ENCODE assay signal across 40 mouse cellular contexts in genomic region chr6:72484887-72485286, GRCm38 (mm10). TPM values are rescaled to one million over a fixed set of nuclear protein-coding genes. Genes with fewer than 3 reads are reported as not detected.
"Had no signal": no experiment of that assay in that cellular context is flagged by ENCODE, and none has a peak within 500 bp of the region (broad histone marks: within the 10 kb centered on the region; RNA-seq: fewer than 3 reads in every experiment).

No protein-coding gene starts in this region.

- H3K4me1 ChIP-seq: hindbrain, embryonic 10.5 days; hindbrain, embryonic 12.5 days; hindbrain, embryonic 13.5 days; hindbrain, embryonic 15.5 days; intestine, embryonic 15.5 days had no signal

- H3K9ac ChIP-seq: heart, embryonic 12.5 days; heart, embryonic 13.5 days; heart, embryonic 15.5 days; hindbrain, embryonic 12.5 days; hindbrain, embryonic 13.5 days; hindbrain, embryonic 14.5 days; hindbrain, embryonic 15.5 days; intestine, embryonic 15.5 days; kidney, embryonic 15.5 days had no signal

- H3K36me3 ChIP-seq: heart, embryonic 10.5 days; heart, embryonic 12.5 days; heart, embryonic 13.5 days; heart, embryonic 15.5 days; hindbrain, embryonic 10.5 days; hindbrain, embryonic 12.5 days; hindbrain, embryonic 13.5 days; hindbrain, embryonic 15.5 days; intestine, embryonic 15.5 days; kidney, embryonic 15.5 days had no signal

- H3K4me3 ChIP-seq: heart, adult 2 months; heart, embryonic 10.5 days; heart, embryonic 12.5 days; heart, embryonic 13.5 days; heart, embryonic 15.5 days; hindbrain, embryonic 10.5 days; hindbrain, embryonic 12.5 days; hindbrain, embryonic 13.5 days; hindbrain, embryonic 15.5 days; intestine, embryonic 15.5 days; kidney, embryonic 15.5 days; layer of hippocampus, adult 2 months; left cerebral cortex, adult 2 months had no signal

- ATAC-seq: hindbrain, embryonic 16.5 days; hindbrain, postnatal 0 days; inflammation-experienced regulatory T-cells, adult 6 months; intestine, embryonic 15.5 days; intestine, embryonic 16.5 days; intestine, postnatal 0 days had no signal

- H3K27ac ChIP-seq: heart, adult 2 months; heart, embryonic 10.5 days; heart, embryonic 13.5 days; heart, embryonic 15.5 days; hindbrain, embryonic 10.5 days; hindbrain, embryonic 12.5 days; hindbrain, embryonic 13.5 days; hindbrain, embryonic 14.5 days; hindbrain, embryonic 15.5 days; hindbrain, postnatal 0 days; intestine, embryonic 15.5 days; kidney, embryonic 15.5 days; kidney, postnatal 0 days; layer of hippocampus, adult 2 months; left cerebral cortex, adult 2 months had no signal

- H3K27me3 ChIP-seq: heart, embryonic 12.5 days; heart, embryonic 13.5 days; heart, embryonic 15.5 days; hindbrain, embryonic 12.5 days; hindbrain, embryonic 13.5 days; hindbrain, embryonic 15.5 days; intestine, embryonic 15.5 days; kidney, embryonic 15.5 days had no signal

- H3K4me2 ChIP-seq: heart, embryonic 11.5 days; heart, embryonic 12.5 days; heart, embryonic 13.5 days; heart, embryonic 15.5 days; hindbrain, embryonic 12.5 days; hindbrain, embryonic 13.5 days; hindbrain, embryonic 14.5 days; hindbrain, embryonic 15.5 days; intestine, embryonic 15.5 days; kidney, embryonic 15.5 days had no signal

- H3K9me3 ChIP-seq: heart, embryonic 10.5 days; heart, embryonic 12.5 days; heart, embryonic 13.5 days; heart, embryonic 15.5 days; hindbrain, embryonic 10.5 days; hindbrain, embryonic 12.5 days; hindbrain, embryonic 13.5 days; hindbrain, embryonic 15.5 days; intestine, embryonic 15.5 days; kidney, embryonic 15.5 days had no signal

- DNase-seq: heart, adult 2 months; heart, postnatal 10 days; heart, postnatal 14 days; heart, postnatal 36 days; heart, postnatal 4 days; kidney, adult 11 months; kidney, adult 18-20 months; kidney, adult 8-10 months; kidney, postnatal 10 days; kidney, postnatal 14 days; kidney, postnatal 25 days; kidney, postnatal 36 days; layer of hippocampus, adult 9-11 months; layer of hippocampus, postnatal 36 days had no signal

RNA-seq across cellular contexts. Expression of gene Sh2d6, which starts 36.6 kb away (rescaled TPM):
- total RNA-seq: heart, adult 2 months; heart, adult 8-10 months; heart, postnatal 25 days; hematopoietic stem cell, adult 5-6 weeks; hindbrain, postnatal 0 days had no signal
- polyA plus RNA-seq: heart, embryonic 10.5 days; heart, embryonic 11.5 days; heart, embryonic 12.5 days; heart, embryonic 14.5 days; heart, embryonic 15.5 days; heart, embryonic 16.5 days; heart, postnatal 0 days; inflammation-experienced regulatory T-cells, adult 6 months; kidney, postnatal 0 days had no signal
